Mouse (Mus musculus) layer of hippocampus, adult 9-11 months (tissue): ENCODE results near the gene 1700003E16Rik.

Experiments
- DNase-seq: peaks from one replicate; pipeline ENCODE4 v3.0.0; 2022

1700003E16Rik gene

GRCm38 (mm10) chr6:83156259-83156684 lies at the start of gene 1700003E16Rik, which contains the start of gene Wdr54:
Gene 1700003E16Rik (plus strand): TSS chr6:83156404.
Gene Wdr54 (minus strand): TSS chr6:83156397.
- DNase-seq, result peak; percentile 78

GRCm38 (mm10) chr6:83107566-83108400 lies 48.4 kb upstream of the 1700003E16Rik start:
- DNase-seq, result peak; percentile 53

GRCm38 (mm10) chr6:83108762-83109668 lies 47.2 kb upstream of the 1700003E16Rik start, which contains the start of gene Mrpl53:
Gene Mrpl53 (plus strand): TSS chr6:83109040.
- peak; percentile 72 for DNase-seq

GRCm38 (mm10) chr6:83111510-83112136 lies 44.6 kb upstream of the 1700003E16Rik start:
- no peak for DNase-seq

GRCm38 (mm10) chr6:83115011-83115671 lies 41.1 kb upstream of the 1700003E16Rik start, which contains the start of gene Mogs:
Gene Mogs (plus strand): TSS chr6:83115496.
- DNase-seq, result peak; percentile 91

GRCm38 (mm10) chr6:83115682-83116372 lies 40.4 kb upstream of the 1700003E16Rik start:
- peak; percentile 38 for DNase-seq

- DNase-seq, result no peak
Observed at GRCm38 (mm10) chr6:83116373-83117164, 39.6 kb upstream of the 1700003E16Rik start.

- no peak for DNase-seq
Observed at GRCm38 (mm10) chr6:83117165-83117438, 39.1 kb upstream of the 1700003E16Rik start.

GRCm38 (mm10) chr6:83117616-83118015 lies 38.6 kb upstream of the 1700003E16Rik start:
- DNase-seq, result no peak

- DNase-seq, result no peak
Observed at GRCm38 (mm10) chr6:83118369-83118768, 37.8 kb upstream of the 1700003E16Rik start.

- DNase-seq, result no peak
Observed at GRCm38 (mm10) chr6:83118825-83119733, 37.1 kb upstream of the 1700003E16Rik start.

- no peak for DNase-seq
Observed at GRCm38 (mm10) chr6:83119734-83120051, 36.5 kb upstream of the 1700003E16Rik start.

GRCm38 (mm10) chr6:83120930-83121862 lies 35.0 kb upstream of the 1700003E16Rik start, which contains the start of gene Wbp1:
Gene Wbp1 (minus strand): TSS chr6:83121559.
- peak; percentile 99 for DNase-seq

- DNase-seq, result no peak
Observed at GRCm38 (mm10) chr6:83121863-83122710, 34.1 kb upstream of the 1700003E16Rik start.

- DNase-seq, result no peak
Observed at GRCm38 (mm10) chr6:83122961-83123360, 33.2 kb upstream of the 1700003E16Rik start.

- DNase-seq, result peak; percentile 92
Observed at GRCm38 (mm10) chr6:83124851-83125312, 31.3 kb upstream of the 1700003E16Rik start.

GRCm38 (mm10) chr6:83125331-83125730 lies 30.9 kb upstream of the 1700003E16Rik start, which contains the start of gene Ino80b:
Gene Ino80b (minus strand): TSS chr6:83125431.
- no peak for DNase-seq
